Mouse (Mus musculus): ENCODE data around the gene Olfr1245.
"Not testable (repeated sequence)": the region's sequence is repeated elsewhere in the genome, so short reads cannot be mapped to it uniquely, and the experiment has no call there.

Gene Olfr1245

GRCm38 (mm10) chr2:89578347-89578746 lies at the start of gene Olfr1245:
Gene Olfr1245, minus strand, starts transcription at chr2:89578447.
- in situ Hi-C loops (cut with MseI, MboI) = no loop called here

GRCm38 (mm10) chr2:89618145-89618544 lies 39.9 kb upstream of the Olfr1245 start, which contains the start of gene Olfr1248:
Gene Olfr1248, minus strand, starts transcription at chr2:89618245.
- in situ Hi-C loops (cut with MseI, MboI) = not testable (repeated sequence)

GRCm38 (mm10) chr2:89614030-89614429 lies 35.8 kb upstream of the Olfr1245 start, which contains the start of gene Olfr1247:
Gene Olfr1247, minus strand, starts transcription at chr2:89614130.
- in situ Hi-C loops (cut with MseI, MboI) = no loop called here

DNA sequence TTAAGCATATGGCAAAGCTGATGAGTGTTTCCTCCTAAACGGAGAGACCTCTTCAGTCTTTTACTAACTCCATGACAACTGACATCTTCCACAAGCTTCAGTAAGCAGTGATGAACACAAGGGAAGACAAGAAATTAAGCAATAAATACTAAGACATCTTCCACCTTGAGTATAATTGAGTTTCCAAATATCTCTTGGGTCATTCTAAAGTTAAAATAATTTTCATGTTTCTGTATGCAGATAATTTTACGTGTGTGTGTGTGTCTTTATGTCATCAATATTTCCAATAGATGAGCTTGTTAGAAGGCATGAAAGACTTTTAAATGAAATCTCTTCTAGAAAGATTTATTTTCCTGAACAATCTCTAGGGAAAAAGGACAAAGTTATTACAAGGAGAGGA lies 14.8 kb upstream of the Olfr1245 start, which contains the start of gene Olfr1246:
Gene Olfr1246 (minus strand): TSS at position 101 of the 400 bp plus-strand sequence.
- in situ Hi-C loops (cut with MseI, MboI) = no loop called here

GRCm38 (mm10) chr2:89562706-89563105 lies 15.5 kb downstream of the Olfr1245 start:
- in situ Hi-C loops (cut with MseI, MboI) = not testable (repeated sequence)

DNA sequence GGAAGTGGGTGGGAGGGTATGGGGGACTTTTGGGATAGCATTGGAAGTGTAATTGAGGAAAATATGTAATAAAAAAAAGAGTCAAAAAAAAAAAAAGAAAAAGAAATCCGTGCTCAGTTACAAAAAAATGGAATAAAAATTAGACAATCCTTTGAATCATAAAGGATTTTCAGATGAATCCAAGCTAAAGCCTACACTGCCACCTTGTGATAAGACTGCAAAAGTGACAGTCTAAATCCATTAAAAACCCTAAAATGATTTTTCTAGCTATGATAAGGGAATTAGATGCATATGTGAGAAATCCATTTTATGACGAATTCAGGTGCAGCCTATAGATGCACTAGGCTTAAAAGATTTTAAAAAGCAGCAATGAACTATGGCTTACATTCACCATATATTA lies 33.7 kb downstream of the Olfr1245 start:
- in situ Hi-C loops (cut with MseI, MboI) = loop anchor here (25.0 kb wide), 1 partner anchor 1182 kb away; no protein-coding TSS in a partner anchor

DNA sequence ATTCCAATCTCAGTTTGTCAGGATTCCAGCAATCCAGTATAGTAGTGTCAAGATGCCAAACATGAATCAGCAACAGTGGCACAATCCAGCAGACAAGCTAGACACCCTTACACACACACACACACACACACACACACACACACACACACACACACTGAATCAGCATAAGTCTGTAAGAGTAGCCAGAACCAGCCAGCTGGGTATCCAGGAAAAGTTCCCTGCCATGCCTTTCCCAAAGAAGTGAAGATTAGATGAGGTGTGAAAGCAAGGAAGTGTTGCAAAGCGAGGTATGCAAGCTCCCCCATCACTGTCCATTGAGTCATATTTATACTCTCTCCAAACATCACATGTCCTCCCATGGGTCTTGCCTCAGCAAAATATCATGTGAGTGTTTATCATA lies 38.3 kb downstream of the Olfr1245 start:
- in situ Hi-C loops (cut with MseI, MboI) = loop anchor here (25.0 kb wide), 1 partner anchor 1178 kb away; no protein-coding TSS in a partner anchor

GRCm38 (mm10) chr2:89531387-89531786 lies 46.9 kb downstream of the Olfr1245 start, which contains the start of gene Olfr1243:
Gene Olfr1243, minus strand, starts transcription at chr2:89531487.
- in situ Hi-C loops (cut with MseI, MboI) = loop anchor here (25.0 kb wide), 1 partner anchor 1169 kb away; no protein-coding TSS in a partner anchor

All from mouse trophoblast stem cell (cell line).